Mouse (Mus musculus): ENCODE measurements at regions not wholly inside any gene's neighbourhood (a gene's known extent, or its start where the extent isn't known, plus 50 kb on each side); places are given as distances from the start of the nearest gene placed in this dataset.

DNA sequence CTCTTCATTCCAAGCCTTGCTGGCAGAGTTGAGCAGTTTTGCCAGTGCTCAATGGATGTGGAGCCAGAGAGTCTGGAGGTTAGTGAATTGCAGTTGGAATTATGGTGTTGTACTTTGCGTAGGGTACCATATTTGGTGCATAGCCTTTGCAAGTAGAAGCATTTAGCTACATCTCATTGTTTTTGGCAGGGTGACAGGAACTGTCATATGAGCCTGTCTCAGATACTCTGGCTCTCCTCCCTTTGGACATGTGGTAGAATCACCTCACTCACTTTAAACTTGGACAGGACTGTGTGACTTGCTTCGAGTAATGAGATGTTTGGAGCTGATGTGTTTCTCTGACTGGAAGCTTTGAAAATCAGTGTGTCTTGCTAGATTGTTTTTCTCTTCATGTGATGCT, 110.7 kb upstream of the Cdh6 start:
- H3K27me3 ChIP-seq (ENCODE audit: insufficient read depth, low read length) = no peaks in the 10 kb centered on the region
- no peak overlapping the region for H3K4me3 ChIP-seq (replicated peaks; ENCODE audit: low read length)
- no peaks in the 10 kb centered on the region for H3K4me1 ChIP-seq (replicated peaks; ENCODE audit: low read depth, low read length)
- H3K36me3 ChIP-seq (ENCODE audit: insufficient read depth, low read length) = no peaks in the 10 kb centered on the region
- TF ChIP-seq NANOG (IDR thresholded peaks at IDR 0.05; ENCODE audit: borderline replicate concordance, low read length) (no peak), POU5F1 (IDR thresholded peaks at IDR 0.05; ENCODE audit: borderline replicate concordance, low read length) (no peak), CTCF (conservative IDR thresholded peaks at IDR 0.05; ENCODE audit: low read length) (no peak)
- H3K9me3 ChIP-seq (ENCODE audit: low read length) = no peaks in the 10 kb centered on the region

DNA sequence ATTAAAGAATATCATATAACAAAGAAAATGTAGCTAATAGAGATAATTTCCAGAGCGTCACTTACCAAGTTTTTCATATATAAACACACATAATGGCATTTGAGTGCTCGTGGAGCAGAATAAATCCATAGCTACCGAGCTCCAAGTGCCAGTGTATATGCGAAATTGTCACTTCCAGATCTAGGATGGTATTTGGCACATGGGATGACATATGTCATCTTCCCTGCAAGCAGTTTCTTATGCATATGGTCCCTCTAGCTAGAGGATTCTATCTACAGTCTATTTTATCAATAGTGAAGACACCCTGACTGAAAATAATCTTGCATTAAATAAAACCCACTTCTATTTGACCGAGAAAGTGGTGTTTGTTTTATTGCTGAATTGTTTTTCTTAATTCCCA, 109.6 kb upstream of the Cdh6 start:
- H3K4me3 ChIP-seq (replicated peaks; ENCODE audit: low read length) = no peak overlapping the region
- no peaks in the 10 kb centered on the region for H3K36me3 ChIP-seq (ENCODE audit: insufficient read depth, low read length)
- no peaks in the 10 kb centered on the region for H3K9me3 ChIP-seq (ENCODE audit: low read length)
- no peak for TF ChIP-seq CTCF (conservative IDR thresholded peaks at IDR 0.05; ENCODE audit: low read length)
- no peak for TF ChIP-seq POU5F1 (IDR thresholded peaks at IDR 0.05; ENCODE audit: borderline replicate concordance, low read length)
- TF ChIP-seq NANOG (IDR thresholded peaks at IDR 0.05; ENCODE audit: borderline replicate concordance, low read length) = no peak
- no peaks in the 10 kb centered on the region for H3K4me1 ChIP-seq (replicated peaks; ENCODE audit: low read depth, low read length)
- H3K27me3 ChIP-seq (ENCODE audit: insufficient read depth, low read length) = no peaks in the 10 kb centered on the region

DNA sequence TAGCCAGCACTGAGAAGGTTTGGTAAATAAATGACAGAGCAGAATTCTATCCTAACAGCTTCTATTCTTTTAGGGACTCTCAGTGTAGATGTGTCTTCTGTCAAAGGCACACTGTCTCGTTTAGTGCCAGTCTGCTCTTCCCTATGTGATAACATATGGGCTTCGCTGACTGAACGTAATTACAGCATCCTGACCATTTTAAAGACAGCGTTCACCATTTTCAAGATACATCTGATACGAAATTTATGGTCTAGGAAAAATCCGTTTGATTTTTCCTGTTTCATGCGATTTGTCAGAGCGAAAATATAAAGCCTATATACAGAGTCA, 103.4 kb upstream of the Cdh6 start:
- H3K4me3 ChIP-seq (replicated peaks; ENCODE audit: low read length) = no peak overlapping the region
- no peaks in the 10 kb centered on the region for H3K9me3 ChIP-seq (ENCODE audit: low read length)
- H3K27me3 ChIP-seq (ENCODE audit: insufficient read depth, low read length) = no peaks in the 10 kb centered on the region
- TF ChIP-seq CTCF (conservative IDR thresholded peaks at IDR 0.05; ENCODE audit: low read length) (no peak), NANOG (IDR thresholded peaks at IDR 0.05; ENCODE audit: borderline replicate concordance, low read length) (no peak), POU5F1 (IDR thresholded peaks at IDR 0.05; ENCODE audit: borderline replicate concordance, low read length) (no peak)
- H3K4me1 ChIP-seq (replicated peaks; ENCODE audit: low read depth, low read length) = no peaks in the 10 kb centered on the region
- no peaks in the 10 kb centered on the region for H3K36me3 ChIP-seq (ENCODE audit: insufficient read depth, low read length)

DNA sequence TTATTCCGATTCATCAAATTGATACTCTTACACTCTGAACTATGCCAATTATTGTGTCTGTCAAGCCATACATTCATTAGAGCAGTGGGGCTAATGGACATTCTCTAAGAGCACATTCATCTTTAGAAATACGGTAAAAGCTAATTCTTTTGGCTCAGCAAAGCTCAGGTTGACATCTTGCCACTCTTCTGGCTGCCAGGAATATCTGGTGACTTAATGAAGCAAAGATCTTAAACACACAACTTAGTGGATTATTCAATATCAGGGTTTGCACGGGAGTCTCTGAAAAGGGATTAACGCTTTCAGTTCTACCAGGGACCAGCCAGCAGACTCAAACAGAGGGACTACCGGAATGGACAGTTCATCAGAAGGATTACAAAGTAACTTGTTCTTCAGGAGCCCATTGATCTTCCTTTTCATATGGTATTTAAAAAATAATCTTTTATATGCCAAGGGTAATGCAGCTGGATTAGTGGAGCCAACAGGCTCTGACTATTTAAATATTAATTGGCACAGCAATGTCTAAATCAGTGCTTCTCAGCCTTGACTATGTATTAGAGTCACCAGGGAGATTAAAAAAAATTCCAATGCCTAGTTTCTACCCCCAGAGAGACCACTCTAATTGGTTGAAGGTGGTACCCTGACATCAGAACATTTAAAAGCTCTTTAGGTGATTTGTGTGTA, 102.9 kb upstream of the Cdh6 start:
- no peak overlapping the region for H3K4me3 ChIP-seq (replicated peaks; ENCODE audit: low read length)
- no peaks in the 10 kb centered on the region for H3K4me1 ChIP-seq (replicated peaks; ENCODE audit: low read depth, low read length)
- H3K36me3 ChIP-seq (ENCODE audit: insufficient read depth, low read length) = no peaks in the 10 kb centered on the region
- no peaks in the 10 kb centered on the region for H3K27me3 ChIP-seq (ENCODE audit: insufficient read depth, low read length)
- TF ChIP-seq POU5F1 (IDR thresholded peaks at IDR 0.05; ENCODE audit: borderline replicate concordance, low read length) (no peak), NANOG (IDR thresholded peaks at IDR 0.05; ENCODE audit: borderline replicate concordance, low read length) (no peak), CTCF (conservative IDR thresholded peaks at IDR 0.05; ENCODE audit: low read length) (no peak)
- no peaks in the 10 kb centered on the region for H3K9me3 ChIP-seq (ENCODE audit: low read length)

DNA sequence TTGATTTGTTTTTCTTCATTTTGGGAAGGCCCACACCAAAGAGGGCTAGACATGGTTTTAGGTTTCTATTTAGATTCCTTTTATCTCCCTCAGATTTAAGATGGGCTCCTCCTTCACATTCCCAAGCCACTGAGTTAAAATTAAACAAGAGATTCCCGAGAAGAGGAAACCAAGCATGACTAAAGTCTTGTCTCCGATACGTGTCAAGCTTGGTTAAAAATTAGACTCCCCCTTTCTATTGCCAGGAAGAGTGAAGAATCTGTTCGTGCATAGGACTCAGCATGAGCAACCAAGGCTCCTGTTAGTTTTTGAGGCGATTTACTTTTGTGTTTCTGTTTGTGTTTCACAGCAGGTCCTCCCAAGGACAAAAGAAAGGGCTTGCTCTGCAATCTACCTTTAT, 101.9 kb upstream of the Cdh6 start:
- H3K9me3 ChIP-seq (ENCODE audit: low read length) = no peaks in the 10 kb centered on the region
- no peak for TF ChIP-seq CTCF (conservative IDR thresholded peaks at IDR 0.05; ENCODE audit: low read length)
- TF ChIP-seq POU5F1 (IDR thresholded peaks at IDR 0.05; ENCODE audit: borderline replicate concordance, low read length) = no peak
- TF ChIP-seq NANOG (IDR thresholded peaks at IDR 0.05; ENCODE audit: borderline replicate concordance, low read length) = no peak

DNA sequence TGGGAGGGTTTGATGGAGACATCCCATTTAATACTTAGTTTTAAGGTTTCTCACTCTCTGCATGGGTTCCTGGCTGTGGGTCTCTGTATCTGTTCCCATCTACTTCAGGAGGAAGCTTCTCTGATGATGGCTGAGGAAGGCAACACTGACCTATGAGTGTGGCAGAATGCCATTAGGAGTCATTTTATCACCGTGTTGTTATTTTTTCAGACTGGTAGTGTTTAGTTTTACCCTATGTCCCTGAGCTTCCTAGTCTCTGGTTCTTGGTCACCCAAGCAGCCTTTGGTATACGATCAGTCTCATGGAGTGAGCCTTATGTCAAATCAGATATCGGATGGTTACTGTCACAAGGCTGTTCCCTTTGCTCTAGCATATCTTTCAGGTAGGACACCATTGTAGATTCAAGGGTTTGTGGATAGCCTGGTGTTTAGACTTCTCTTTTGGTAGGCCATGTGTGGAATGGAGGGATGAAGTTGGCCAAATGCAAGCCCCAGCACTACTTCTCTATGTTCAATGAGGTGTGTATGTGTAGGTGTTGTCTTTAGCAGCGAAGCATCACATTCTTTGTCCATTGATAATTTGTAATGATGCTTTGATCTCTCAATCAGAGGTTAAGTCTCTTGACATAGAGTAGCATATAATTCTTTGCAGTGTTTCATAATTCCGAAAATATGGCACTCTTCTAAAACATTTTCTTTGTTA, 101.0 kb upstream of the Cdh6 start:
- H3K36me3 ChIP-seq (ENCODE audit: insufficient read depth, low read length) = no peaks in the 10 kb centered on the region
- H3K4me3 ChIP-seq (replicated peaks; ENCODE audit: low read length) = no peak overlapping the region
- no peak for TF ChIP-seq NANOG (IDR thresholded peaks at IDR 0.05; ENCODE audit: borderline replicate concordance, low read length)
- TF ChIP-seq POU5F1 (IDR thresholded peaks at IDR 0.05; ENCODE audit: borderline replicate concordance, low read length) = no peak
- TF ChIP-seq CTCF (conservative IDR thresholded peaks at IDR 0.05; ENCODE audit: low read length) = no peak
- no peaks in the 10 kb centered on the region for H3K9me3 ChIP-seq (ENCODE audit: low read length)
- H3K27me3 ChIP-seq (ENCODE audit: insufficient read depth, low read length) = no peaks in the 10 kb centered on the region
- no peaks in the 10 kb centered on the region for H3K4me1 ChIP-seq (replicated peaks; ENCODE audit: low read depth, low read length)

More for the DNA sequence above, 101.9 kb upstream of the Cdh6 start:
- no peaks in the 10 kb centered on the region for H3K36me3 ChIP-seq (ENCODE audit: insufficient read depth, low read length)
- no peaks in the 10 kb centered on the region for H3K4me1 ChIP-seq (replicated peaks; ENCODE audit: low read depth, low read length)
- no peaks in the 10 kb centered on the region for H3K27me3 ChIP-seq (ENCODE audit: insufficient read depth, low read length)
- no peak overlapping the region for H3K4me3 ChIP-seq (replicated peaks; ENCODE audit: low read length)

DNA sequence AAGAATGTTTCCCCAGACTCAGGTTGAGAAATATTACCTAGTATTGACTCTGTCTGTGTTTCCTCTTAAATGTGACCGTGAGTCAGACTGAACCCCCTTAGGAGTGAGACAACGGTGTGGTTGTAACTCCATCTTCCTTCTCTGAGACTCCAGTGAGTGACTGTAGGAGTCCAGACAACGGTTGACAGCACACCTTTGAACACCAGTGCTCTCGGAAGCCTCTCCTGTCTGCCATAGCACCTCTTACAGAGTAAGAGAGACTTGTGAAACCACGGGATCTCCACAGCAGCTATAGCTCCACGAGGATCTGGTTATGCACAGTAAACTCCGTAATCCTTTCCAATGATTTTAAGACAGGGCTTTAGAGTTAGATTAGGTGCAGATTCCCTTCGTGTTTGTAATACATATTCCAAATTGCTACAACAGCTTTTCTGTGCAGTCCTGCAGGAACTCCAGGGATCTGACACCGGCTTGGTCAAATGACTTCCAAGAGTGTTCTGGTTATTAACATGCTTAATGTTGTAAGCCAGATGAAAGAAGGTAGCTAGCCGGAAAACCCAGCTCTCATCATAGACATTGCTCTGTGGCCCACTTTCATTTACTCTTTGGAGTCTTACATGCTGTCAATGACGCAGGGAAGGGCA, 72.7 kb upstream of the Cdh6 start:
- no peaks in the 10 kb centered on the region for H3K36me3 ChIP-seq (ENCODE audit: insufficient read depth, low read length)
- TF ChIP-seq POU5F1 (IDR thresholded peaks at IDR 0.05; ENCODE audit: borderline replicate concordance, low read length) = no peak
- TF ChIP-seq CTCF (conservative IDR thresholded peaks at IDR 0.05; ENCODE audit: low read length) = no peak
- no peak for TF ChIP-seq NANOG (IDR thresholded peaks at IDR 0.05; ENCODE audit: borderline replicate concordance, low read length)
- H3K4me3 ChIP-seq (replicated peaks; ENCODE audit: low read length) = no peak overlapping the region
- H3K9me3 ChIP-seq (ENCODE audit: low read length) = no peaks in the 10 kb centered on the region
- H3K27me3 ChIP-seq (ENCODE audit: insufficient read depth, low read length) = no peaks in the 10 kb centered on the region
- no peaks in the 10 kb centered on the region for H3K4me1 ChIP-seq (replicated peaks; ENCODE audit: low read depth, low read length)

DNA sequence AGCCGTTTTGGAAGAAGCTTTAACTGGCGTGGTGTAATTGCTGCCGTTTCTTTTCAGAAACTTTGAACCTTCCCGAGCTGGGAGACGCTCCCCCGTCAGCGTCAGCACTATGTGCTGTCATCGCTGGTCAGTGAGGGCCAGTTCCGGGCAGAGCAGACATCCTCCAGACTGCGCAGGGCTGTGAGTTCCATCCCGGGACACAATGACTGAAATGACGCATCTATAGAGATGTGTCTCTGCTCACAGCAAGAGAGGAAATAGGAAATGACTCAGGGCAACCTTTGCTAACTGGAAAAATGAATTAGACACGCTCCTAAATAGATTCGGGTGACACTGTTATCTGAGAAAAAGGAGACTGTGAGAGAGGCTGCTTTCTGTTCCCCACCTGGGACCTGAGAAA, 70.8 kb upstream of the Cdh6 start:
- TF ChIP-seq CTCF (conservative IDR thresholded peaks at IDR 0.05; ENCODE audit: low read length) (no peak), NANOG (IDR thresholded peaks at IDR 0.05; ENCODE audit: borderline replicate concordance, low read length) (no peak), POU5F1 (IDR thresholded peaks at IDR 0.05; ENCODE audit: borderline replicate concordance, low read length) (no peak)
- Histone ChIP-seq H3K4me3 (replicated peaks; ENCODE audit: low read length) (no peak overlapping the region), H3K9me3 (ENCODE audit: low read length) (no peaks in the 10 kb centered on the region), H3K36me3 (ENCODE audit: insufficient read depth, low read length) (no peaks in the 10 kb centered on the region), H3K4me1 (replicated peaks; ENCODE audit: low read depth, low read length) (no peaks in the 10 kb centered on the region), H3K27me3 (ENCODE audit: insufficient read depth, low read length) (no peaks in the 10 kb centered on the region)
